Mouse (Mus musculus) thymus, adult 2 months (tissue): ENCODE results near the gene Otop1.

Source experiments
- CTCF ChIP-seq: fragments of 200-500 bp; IDR thresholded peaks from 2 replicates; pipeline ENCODE4 v1.5.1; 2012; ENCODE audit warnings: mild to moderate bottlenecking, control low read depth, low read length, moderate library complexity, borderline replicate concordance; ENCODE audit not compliant: control insufficient read depth, poor library complexity, insufficient read depth; ENCODE audit errors: extremely low read depth
- POLR2A ChIP-seq: fragments of 200-500 bp; IDR thresholded peaks from 2 replicates; pipeline ENCODE4 v1.6.1; 2012; ENCODE audit warnings: mild to moderate bottlenecking, low read length, control low read depth, moderate library complexity; ENCODE audit not compliant: control insufficient read depth, poor library complexity, insufficient read depth; ENCODE audit errors: extremely low read depth

GRCm38 (mm10) chr5:38277098-38277866, 1.5 kb downstream of the Otop1 start:
- TF ChIP-seq CTCF (no peak), POLR2A (no peak)
